Mouse (Mus musculus): ENCODE measurements around the gene Cd101.

- TF ChIP-seq CTCF (IDR thresholded peaks at IDR 0.05; ENCODE audit: borderline replicate concordance, insufficient read depth, low read length), result no peak
- no peak for TF ChIP-seq POLR2A (IDR thresholded peaks at IDR 0.05; ENCODE audit: low read depth, low read length)
Observed at GRCm38 (mm10) chr3:101041997-101042396, 12.6 kb upstream of the Cd101 start.
